Mouse (Mus musculus) midbrain, embryonic 15.5 days (tissue): Measurements from ENCODE around the gene Slc11a2. TPM values are rescaled to one million over a fixed set of nuclear protein-coding genes. Genes with fewer than 3 reads are reported as not detected.
A peak's percentile ranks its signal among the peaks of the same experiment; 100 is the strongest.

ENCODE experiments used
- ATAC-seq: fragments of 200-750 bp; cut with Nextera tagmentation; replicated peaks from 2 replicates; pipeline ENCODE4 v1.8.0; 2017; ENCODE audit warnings: moderate TSS enrichment
- H3K27ac ChIP-seq: fragments of 300-500 bp; sonication (generic); 2 replicates; pipeline ENCODE4 v1.5.1; 2015; ENCODE audit warnings: mild to moderate bottlenecking, inconsistent platforms
- H3K27me3 ChIP-seq: fragments of 300-500 bp; sonication (generic); replicated peaks from 2 replicates; pipeline ENCODE4 v1.6.1; 2015; ENCODE audit warnings: inconsistent platforms
- H3K36me3 ChIP-seq: fragments of 300-500 bp; sonication (generic); replicated peaks from 2 replicates; pipeline ENCODE4 v1.6.1; 2015; ENCODE audit warnings: inconsistent platforms
- H3K4me1 ChIP-seq: fragments of 300-500 bp; sonication (generic); 2 replicates; pipeline ENCODE4 v1.6.1; 2015; ENCODE audit warnings: inconsistent platforms
- H3K4me2 ChIP-seq: fragments of 300-500 bp; sonication (generic); 2 replicates; pipeline ENCODE4 v1.6.1; 2015; ENCODE audit warnings: inconsistent platforms, mild to moderate bottlenecking, moderate library complexity
- H3K4me3 ChIP-seq: fragments of 300-500 bp; sonication (generic); 2 replicates; pipeline ENCODE4 v1.5.1; 2015; ENCODE audit warnings: mild to moderate bottlenecking, inconsistent platforms
- H3K9ac ChIP-seq: fragments of 300-500 bp; sonication (generic); 2 replicates; pipeline ENCODE4 v1.6.1; 2015; ENCODE audit warnings: mild to moderate bottlenecking, inconsistent platforms
- H3K9me3 ChIP-seq: fragments of 300-500 bp; sonication (generic); 2 replicates; pipeline ENCODE4 v1.6.1; 2016; ENCODE audit warnings: inconsistent platforms
- WGBS: fragments of 180-500 bp; shearing (Covaris S2); methylation state at CpG from one replicate; pipeline ENCODE4 v1.1.7; 2015; ENCODE audit warnings: mixed read lengths; 5-methylcytosine and 5-hydroxymethylcytosine counted together
- polyA plus RNA-seq: library from polyadenylated mRNA; unstranded; fragments of >200 nt; fragmentation: Nextera tagmentation; extraction: Ambion mirVana; gene quantifications from 2 replicates; pipeline ENCODE4 v1.2.1, GENCODE M21; 2015

The Slc11a2 gene
- polyA plus RNA-seq, 1 experiment from 2014 or later = 31.0 TPM

DNA sequence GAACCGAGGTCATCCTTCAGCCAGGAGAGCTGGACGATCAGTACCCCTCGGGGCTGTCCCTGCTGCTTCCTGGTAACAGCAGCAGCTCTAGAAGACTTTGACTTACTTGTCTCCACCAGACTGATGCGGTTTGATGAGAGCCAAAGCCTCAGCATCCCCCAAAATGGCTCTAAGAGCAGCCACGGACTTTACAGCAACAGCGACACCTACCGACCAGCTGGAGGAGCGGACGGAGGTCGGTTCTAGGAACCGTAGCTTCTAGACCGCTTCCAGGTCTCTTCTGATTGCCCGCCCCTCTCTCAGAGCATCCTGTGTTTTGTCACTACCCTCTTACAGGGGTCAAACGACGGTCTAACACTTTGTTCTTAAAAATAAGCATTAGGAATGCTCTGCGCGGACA lies 32.5 kb upstream of the Slc11a2 start:
- Histone ChIP-seq H3K36me3 (no peaks in the 10 kb centered on the region), H3K27ac (no peak overlapping the region), H3K4me2 (no peak overlapping the region), H3K4me3 (no peak overlapping the region), H3K9ac (no peak overlapping the region), H3K27me3 (0 out of 2 replicates have a peak, but pooled peaks cover 5% of the 10 kb centered on the region), H3K9me3 (no peaks in the 10 kb centered on the region), H3K4me1 (no peaks in the 10 kb centered on the region)
- WGBS = 10% methylated on average over 17 of the region's 17 CpGs
- peak; percentile 70; the same call in 1 of the 2 replicates for ATAC-seq

GRCm38 (mm10) chr15:100456356-100456991 lies 31.6 kb upstream of the Slc11a2 start:
- Histone ChIP-seq H3K36me3 (no peaks in the 10 kb centered on the region), H3K9me3 (no peaks in the 10 kb centered on the region), H3K27me3 (0 out of 2 replicates have a peak, but pooled peaks cover 5% of the 10 kb centered on the region), H3K4me2 (no peak overlapping the region), H3K4me3 (no peak overlapping the region), H3K27ac (no peak overlapping the region), H3K4me1 (no peaks in the 10 kb centered on the region), H3K9ac (no peak overlapping the region)
- ATAC-seq = no peak
- 65% methylated on average over 7 of the region's 7 CpGs for WGBS

DNA sequence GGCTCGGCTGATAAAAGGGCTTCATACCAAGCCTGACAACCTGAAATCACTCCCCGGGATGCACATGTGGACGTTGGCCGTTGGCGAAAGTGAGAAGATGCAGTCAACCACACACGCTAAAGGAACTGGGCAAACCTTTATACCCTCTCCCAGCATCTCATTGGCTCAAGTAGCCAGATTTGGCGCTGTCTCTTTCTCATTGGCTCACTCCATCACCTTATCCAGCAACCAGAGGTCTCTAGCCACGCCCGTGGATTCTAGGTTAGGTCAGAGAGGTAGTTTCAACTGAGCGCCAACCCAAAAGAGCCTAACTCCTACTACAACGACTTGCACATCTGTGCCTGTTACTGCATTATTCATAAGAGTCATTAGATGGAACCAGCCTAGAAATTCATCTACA lies 27.6 kb upstream of the Slc11a2 start:
- no peak for ATAC-seq
- Histone ChIP-seq H3K9ac (no peak overlapping the region), H3K4me1 (no peaks in the 10 kb centered on the region), H3K4me3 (no peak overlapping the region), H3K9me3 (no peaks in the 10 kb centered on the region), H3K4me2 (no peak overlapping the region), H3K27me3 (no peaks in the 10 kb centered on the region), H3K27ac (no peak overlapping the region), H3K36me3 (no peaks in the 10 kb centered on the region)
- 82% methylated on average over 11 of the region's 11 CpGs for WGBS

DNA sequence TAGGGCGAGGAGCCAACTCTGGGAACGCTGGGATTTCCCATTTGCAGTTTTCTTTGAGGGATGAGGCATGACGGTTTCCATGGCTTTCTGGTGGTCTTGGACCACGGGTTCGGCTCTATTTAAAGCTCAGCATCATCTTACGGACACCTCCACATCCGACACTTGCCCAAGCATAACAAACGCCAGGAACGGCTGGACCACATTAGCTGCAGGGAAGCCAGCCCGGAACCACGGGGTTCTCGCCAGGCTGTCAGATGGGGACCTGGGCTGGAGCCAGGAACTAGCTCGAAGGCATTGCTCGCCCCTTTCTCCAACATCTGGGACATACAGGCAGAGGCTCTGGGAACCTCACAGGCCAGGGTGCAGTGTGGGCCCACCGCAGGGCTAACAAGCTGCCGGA lies 26.4 kb upstream of the Slc11a2 start:
- no peak for ATAC-seq
- Histone ChIP-seq H3K36me3 (no peaks in the 10 kb centered on the region), H3K27ac (no peak overlapping the region), H3K9ac (no peak overlapping the region), H3K4me1 (no peaks in the 10 kb centered on the region), H3K27me3 (no peaks in the 10 kb centered on the region), H3K4me2 (no peak overlapping the region), H3K4me3 (no peak overlapping the region), H3K9me3 (no peaks in the 10 kb centered on the region)
- 74% methylated on average over 16 of the region's 16 CpGs for WGBS

DNA sequence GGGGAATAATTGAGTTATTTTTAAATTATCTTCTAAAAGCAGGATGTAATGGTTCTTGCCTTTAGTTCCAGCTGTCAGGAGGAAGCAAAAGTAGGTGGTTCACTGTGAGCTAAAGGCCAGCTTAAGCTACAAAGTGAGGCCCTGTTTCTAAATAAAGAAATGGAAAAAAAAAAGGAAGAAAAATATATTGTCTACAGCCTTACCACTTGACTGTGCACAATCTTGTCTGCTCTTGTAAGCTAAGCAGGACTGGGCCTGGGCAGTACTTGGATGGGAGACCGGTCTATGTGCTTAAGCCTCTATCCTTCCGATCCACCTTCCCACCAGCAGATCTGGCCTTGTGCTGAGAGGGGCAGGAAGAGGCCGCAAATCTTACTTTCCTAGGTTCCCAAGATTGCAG lies 24.6 kb upstream of the Slc11a2 start:
- no peak overlapping the region for H3K4me3 ChIP-seq
- no peak overlapping the region for H3K27ac ChIP-seq
- no peaks in the 10 kb centered on the region for H3K9me3 ChIP-seq
- H3K27me3 ChIP-seq = no peaks in the 10 kb centered on the region
- no peak overlapping the region for H3K9ac ChIP-seq
- 90% methylated on average over 3 of the region's 3 CpGs for WGBS
- H3K36me3 ChIP-seq = no peaks in the 10 kb centered on the region
- no peak for ATAC-seq
- H3K4me2 ChIP-seq = no peak overlapping the region
- no peaks in the 10 kb centered on the region for H3K4me1 ChIP-seq

DNA sequence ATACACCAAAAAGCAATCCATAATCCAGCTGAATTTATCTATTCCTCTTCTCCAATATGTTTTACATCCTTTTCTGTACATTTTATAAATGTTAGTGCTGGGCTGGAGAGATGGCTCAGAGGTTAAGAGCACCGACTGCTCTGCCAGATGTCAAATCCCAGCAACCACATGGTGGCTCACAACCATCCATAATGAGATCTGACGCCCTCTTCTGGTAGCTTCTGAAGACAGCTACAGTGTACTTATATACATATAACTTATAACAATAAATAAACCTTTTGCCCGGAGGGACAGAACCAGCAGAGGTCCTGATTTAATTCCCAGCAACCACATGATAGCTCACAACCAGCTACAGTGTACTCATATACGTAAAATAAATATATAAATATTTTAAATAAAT lies 23.7 kb upstream of the Slc11a2 start:
- no peak for ATAC-seq
- Histone ChIP-seq H3K4me2 (no peak overlapping the region), H3K27me3 (no peaks in the 10 kb centered on the region), H3K9me3 (no peaks in the 10 kb centered on the region), H3K9ac (no peak overlapping the region), H3K4me3 (no peak overlapping the region), H3K27ac (no peak overlapping the region), H3K36me3 (no peaks in the 10 kb centered on the region), H3K4me1 (peaks cover 6% of the 10 kb centered on the region)
- WGBS = 76% methylated on average over 4 of the region's 4 CpGs

GRCm38 (mm10) chr15:100446887-100447286 lies 22.0 kb upstream of the Slc11a2 start:
- Histone ChIP-seq H3K4me1 (peaks cover 11% of the 10 kb centered on the region), H3K4me3 (no peak overlapping the region), H3K36me3 (no peaks in the 10 kb centered on the region), H3K27ac (no peak overlapping the region), H3K9ac (no peak overlapping the region), H3K9me3 (no peaks in the 10 kb centered on the region), H3K4me2 (no peak overlapping the region), H3K27me3 (no peaks in the 10 kb centered on the region)
- ATAC-seq = no peak
- WGBS = 91% methylated on average over 2 of the region's 2 CpGs

- ATAC-seq = peak; percentile 98
- no peaks in the 10 kb centered on the region for H3K36me3 ChIP-seq
- H3K4me1 ChIP-seq = peaks cover 11% of the 10 kb centered on the region
- H3K27me3 ChIP-seq = no peaks in the 10 kb centered on the region
- H3K9ac ChIP-seq = peak overlapping the region; percentile 55
- H3K4me3 ChIP-seq = peak overlapping the region; percentile 45
- WGBS = 8% methylated on average over 20 of the region's 31 CpGs
- peak overlapping the region; percentile 57 for H3K4me2 ChIP-seq
- no peaks in the 10 kb centered on the region for H3K9me3 ChIP-seq
- H3K27ac ChIP-seq = peak overlapping the region; percentile 80
Measured at GRCm38 (mm10) chr15:100443126-100443922, 18.5 kb upstream of the Slc11a2 start.

DNA sequence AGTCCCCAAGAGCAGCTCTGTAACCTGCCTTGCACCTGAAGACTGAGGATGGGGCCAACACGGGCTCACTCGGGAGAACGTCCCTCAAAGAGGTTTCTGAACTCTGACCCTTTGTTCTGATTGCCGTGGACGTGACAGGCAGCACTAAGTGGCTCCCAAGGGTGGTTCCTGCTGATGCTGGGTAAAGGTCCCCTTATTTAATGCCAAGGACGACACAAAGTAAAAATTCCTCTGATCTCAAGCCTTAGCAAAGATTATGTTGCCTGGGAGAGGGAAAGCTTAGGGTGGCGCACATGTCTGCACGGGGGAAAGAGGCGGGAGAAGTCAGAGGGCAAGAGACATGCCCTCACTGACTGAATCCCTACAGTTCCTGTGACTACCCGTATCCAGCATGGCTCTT lies 11.6 kb upstream of the Slc11a2 start:
- Histone ChIP-seq H3K9ac (no peak overlapping the region), H3K9me3 (no peaks in the 10 kb centered on the region), H3K4me3 (no peak overlapping the region), H3K27me3 (no peaks in the 10 kb centered on the region), H3K36me3 (no peaks in the 10 kb centered on the region), H3K4me2 (no peak overlapping the region), H3K27ac (no peak overlapping the region), H3K4me1 (no peaks in the 10 kb centered on the region)
- 60% methylated on average over 10 of the region's 10 CpGs for WGBS
- no peak for ATAC-seq

DNA sequence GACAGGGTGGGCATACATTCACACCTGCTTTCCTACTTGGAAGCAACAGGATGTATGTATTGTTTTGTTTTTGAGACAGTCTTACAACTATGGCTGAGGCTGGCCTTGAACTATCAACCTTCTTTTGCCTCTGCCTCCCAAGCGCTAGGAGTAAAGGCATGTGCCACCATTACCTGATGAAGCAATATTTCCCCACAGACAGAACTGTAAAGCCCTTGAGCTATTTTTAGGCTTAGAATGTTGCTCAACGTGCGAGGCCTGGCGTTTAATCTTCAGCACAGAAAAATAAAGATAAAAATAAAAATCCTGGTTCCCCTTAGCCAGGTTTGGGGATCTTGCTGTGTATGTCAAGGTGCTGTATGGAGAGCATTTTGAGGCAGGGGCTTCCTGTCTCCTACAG lies 11.2 kb upstream of the Slc11a2 start:
- H3K27me3 ChIP-seq = no peaks in the 10 kb centered on the region
- no peak overlapping the region for H3K4me2 ChIP-seq
- H3K27ac ChIP-seq = no peak overlapping the region
- WGBS = 85% methylated on average over 4 of the region's 4 CpGs
- no peak overlapping the region for H3K9ac ChIP-seq
- H3K4me1 ChIP-seq = no peaks in the 10 kb centered on the region
- H3K4me3 ChIP-seq = no peak overlapping the region
- ATAC-seq = no peak
- H3K9me3 ChIP-seq = no peaks in the 10 kb centered on the region
- no peaks in the 10 kb centered on the region for H3K36me3 ChIP-seq

- WGBS = 66% methylated on average over 4 of the region's 4 CpGs
- H3K4me3 ChIP-seq = no peak overlapping the region
- H3K4me1 ChIP-seq = no peaks in the 10 kb centered on the region
- ATAC-seq = no peak
- no peaks in the 10 kb centered on the region for H3K9me3 ChIP-seq
- no peak overlapping the region for H3K9ac ChIP-seq
- no peak overlapping the region for H3K27ac ChIP-seq
- no peak overlapping the region for H3K4me2 ChIP-seq
- H3K27me3 ChIP-seq = no peaks in the 10 kb centered on the region
- H3K36me3 ChIP-seq = no peaks in the 10 kb centered on the region
Measured at GRCm38 (mm10) chr15:100433234-100433633, 8.4 kb upstream of the Slc11a2 start.

GRCm38 (mm10) chr15:100429959-100430565 lies 5.2 kb upstream of the Slc11a2 start:
- 81% methylated on average over 11 of the region's 11 CpGs for WGBS
- Histone ChIP-seq H3K4me1 (no peaks in the 10 kb centered on the region), H3K4me3 (no peak overlapping the region), H3K36me3 (no peaks in the 10 kb centered on the region), H3K9me3 (no peaks in the 10 kb centered on the region), H3K4me2 (no peak overlapping the region), H3K27ac (no peak overlapping the region), H3K9ac (no peak overlapping the region), H3K27me3 (peaks cover 13% of the 10 kb centered on the region)
- no peak for ATAC-seq
